Mouse (Mus musculus) spleen, postnatal 36 days (tissue): ENCODE results near the gene Mfap1b.
"Not testable (repeated sequence)": the region's sequence is repeated elsewhere in the genome, so short reads cannot be mapped to it uniquely, and the experiment has no call there.

Source experiments
- DNase-seq, 2 experiments: peaks; one replicate each; pipeline ENCODE4 v3.0.0; 2022; ENCODE audit warnings: low spot score in 2 of 2, mixed read lengths in 1 of 2

Mfap1b gene

DNA sequence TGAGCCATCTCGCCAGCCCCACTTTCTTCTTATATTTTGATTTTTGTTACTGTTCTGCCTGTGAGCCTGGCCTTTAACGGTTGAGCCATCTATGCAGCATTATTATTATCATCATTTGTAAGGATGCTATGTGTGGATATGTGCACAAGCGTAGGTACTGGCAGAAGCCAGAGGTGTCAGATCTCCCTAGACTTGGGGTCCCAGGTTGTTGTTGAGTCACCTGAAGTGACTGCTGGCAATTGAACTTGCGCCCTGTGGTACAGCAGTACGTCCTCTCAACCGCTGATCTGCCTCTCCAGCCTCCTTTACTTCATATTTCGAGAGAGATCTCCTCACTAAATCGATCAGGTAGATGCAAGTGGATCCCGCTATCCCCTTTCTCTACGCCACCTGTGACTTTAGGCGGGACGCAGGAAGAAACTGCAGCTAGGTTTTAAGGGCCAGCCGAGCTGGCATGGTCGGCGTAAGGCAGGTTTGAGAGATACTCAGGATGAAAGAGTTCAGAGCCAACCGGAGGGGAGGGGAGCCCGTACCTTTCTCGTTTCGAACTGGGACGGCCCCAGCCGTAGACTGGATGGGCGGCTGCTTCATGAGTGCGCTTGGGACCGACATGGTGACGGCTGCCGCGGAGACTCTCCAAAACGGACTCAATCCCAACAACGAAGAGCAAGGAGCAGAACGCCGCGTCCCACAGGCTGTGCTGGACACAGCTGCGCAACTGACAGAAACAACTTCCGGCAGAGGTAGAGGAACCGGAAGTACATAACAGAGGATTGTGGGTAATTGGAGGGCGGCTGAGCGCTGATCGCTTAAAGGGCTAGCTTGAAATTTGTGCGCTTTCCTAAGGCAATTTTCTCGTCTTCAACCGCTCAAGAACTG is at the start of gene Mfap1b:
TSS of gene Mfap1b (minus strand) at position 767 of the 879 bp plus-strand sequence.
- DNase-seq: peak; percentile 80 to 83

GRCm38 (mm10) chr2:121522830-121523229 is 49.0 kb upstream of the Mfap1b start:
- not testable (repeated sequence) for DNase-seq

DNA sequence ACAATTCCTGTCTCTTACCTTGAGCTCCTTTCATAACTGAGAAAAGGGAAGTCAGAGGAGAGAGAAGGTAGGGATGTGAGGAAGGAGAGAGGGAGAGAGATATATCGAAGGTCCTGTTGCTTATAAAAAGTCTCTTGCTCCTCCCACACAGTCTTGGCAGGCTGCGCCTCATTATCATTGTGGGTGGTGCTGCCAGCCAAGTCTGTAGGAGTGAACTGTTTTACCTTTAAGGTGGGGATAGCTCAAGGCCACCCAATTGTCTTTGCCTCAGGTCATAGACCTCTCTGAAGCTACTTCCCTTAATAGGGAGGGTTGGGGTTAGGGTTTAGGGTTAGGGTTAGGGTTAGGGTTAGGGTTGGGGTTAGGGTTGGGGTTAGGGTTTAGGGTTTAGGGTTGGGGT is 48.1 kb upstream of the Mfap1b start:
- no peak for DNase-seq

DNA sequence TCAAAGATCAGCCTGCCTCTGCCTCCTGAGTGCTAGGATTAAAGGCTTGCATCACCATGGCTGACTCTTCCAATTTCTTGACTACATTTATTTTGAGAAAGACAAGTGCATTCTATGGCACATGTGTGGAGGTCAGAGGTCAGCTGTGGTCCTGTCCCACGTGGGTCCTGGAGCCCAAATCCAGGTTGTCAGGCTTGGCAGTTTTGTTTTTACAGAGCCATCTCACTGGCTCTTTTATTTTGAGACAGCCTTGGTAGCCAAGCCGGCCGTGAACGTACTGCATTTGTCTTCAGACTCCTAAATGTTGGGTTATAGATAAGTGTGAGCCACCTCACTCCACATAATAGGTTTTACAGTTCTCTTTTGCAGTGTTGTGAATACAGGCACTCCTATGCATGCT is 44.8 kb upstream of the Mfap1b start:
- not testable (repeated sequence) for DNase-seq

DNA sequence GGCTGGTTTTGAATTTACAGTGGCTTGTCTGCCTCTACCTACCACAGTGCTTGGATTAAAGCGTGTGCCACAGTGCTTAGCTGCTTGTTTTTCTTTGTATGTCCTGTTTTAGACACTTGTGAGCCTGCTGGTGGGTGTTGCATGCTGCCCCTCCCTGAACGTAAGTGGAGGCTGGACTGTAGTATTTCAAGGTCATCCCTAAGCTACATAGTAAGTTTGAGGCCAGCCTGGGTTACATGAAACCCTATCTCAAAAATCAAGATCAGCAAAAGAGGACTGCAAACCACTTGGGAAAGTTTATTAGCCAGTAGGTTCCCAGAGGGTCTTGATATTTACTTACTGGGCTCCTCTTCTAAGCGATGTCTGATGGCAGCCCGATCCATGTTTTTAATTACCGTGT is 44.2 kb upstream of the Mfap1b start:
- DNase-seq: no peak

DNA sequence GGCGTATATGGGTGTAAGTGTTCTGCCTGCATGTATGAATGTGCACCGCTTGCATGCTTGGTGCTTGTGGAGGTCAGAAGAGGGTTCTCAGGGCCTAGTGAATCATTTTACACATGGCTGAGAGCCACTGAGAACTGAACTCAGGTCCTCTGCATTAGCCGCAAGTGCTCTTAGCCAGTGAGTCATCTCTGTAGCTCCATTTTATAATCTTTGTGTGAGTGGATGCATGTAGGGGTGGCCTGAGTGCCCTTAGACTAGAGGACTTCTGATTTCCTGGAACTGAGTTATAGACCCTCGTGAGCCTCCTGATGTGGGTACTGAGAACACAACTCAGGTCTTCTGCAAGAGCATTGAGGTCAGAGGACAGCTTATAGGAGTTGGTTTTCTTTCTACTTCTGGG is 40.3 kb upstream of the Mfap1b start:
- DNase-seq: no peak

DNA sequence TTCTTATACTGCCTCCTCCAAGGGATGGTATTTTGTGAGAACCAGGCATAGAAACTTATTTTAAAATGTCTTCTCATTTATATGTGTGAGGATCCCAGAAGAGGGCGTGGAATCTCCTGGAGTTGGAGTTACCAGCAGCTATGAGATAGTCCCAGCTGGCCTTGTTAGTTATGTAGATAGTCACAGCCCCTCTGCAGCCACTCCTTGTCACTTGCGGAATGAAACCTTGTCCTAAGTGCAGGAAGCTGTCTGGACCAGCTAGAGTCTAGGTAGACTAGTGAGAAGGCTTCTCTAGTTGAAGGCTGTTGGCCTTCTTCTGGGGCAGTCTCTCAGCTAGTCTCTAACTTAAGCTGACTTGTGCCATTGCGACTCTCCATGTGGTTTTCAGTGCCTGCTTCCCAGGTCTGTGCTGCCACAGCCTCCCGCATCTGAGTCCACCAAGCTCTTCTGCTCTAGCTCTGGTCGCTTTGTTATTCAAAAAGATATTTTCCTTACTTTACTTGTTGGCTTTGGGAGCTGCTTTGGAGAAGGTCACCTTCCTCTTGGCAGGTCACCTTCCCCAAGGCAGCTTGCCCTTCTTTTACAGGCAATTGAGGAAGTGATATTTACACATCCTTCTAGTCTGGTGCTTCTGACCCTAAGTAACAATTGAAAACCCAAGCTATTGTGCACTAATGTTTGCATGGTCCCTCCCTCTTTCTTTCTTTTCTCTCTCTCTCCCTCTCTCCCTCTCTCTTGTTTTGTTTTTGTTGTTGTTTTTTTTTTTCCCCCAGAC is 39.3 kb upstream of the Mfap1b start:
- not testable (repeated sequence) for DNase-seq

- no peak for DNase-seq
Observed at GRCm38 (mm10) chr2:121511401-121511800, 37.5 kb upstream of the Mfap1b start.

DNA sequence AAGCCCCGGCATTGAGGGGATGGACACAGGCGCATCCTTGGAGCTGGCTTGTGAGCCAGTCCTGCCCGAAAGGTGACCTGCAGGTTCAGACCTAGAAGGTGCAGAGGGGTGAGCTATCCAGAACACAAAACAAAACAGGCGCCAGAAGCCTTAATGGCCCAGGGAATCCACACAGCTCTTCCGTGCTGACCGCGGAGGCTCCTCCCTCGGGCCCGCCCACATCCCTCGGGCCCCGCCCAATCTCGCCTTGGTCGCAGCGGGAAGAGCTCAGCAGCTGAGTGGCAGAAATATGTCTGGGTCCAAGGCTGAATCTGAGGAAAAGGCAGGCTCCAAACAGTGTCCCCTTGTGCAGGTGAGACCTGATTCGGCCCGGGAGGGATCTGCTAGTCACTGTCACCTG is 35.7 kb upstream of the Mfap1b start:
- DNase-seq: peak; percentile 50 to 52

GRCm38 (mm10) chr2:121507951-121508330 is 34.1 kb upstream of the Mfap1b start:
- DNase-seq: no peak

DNA sequence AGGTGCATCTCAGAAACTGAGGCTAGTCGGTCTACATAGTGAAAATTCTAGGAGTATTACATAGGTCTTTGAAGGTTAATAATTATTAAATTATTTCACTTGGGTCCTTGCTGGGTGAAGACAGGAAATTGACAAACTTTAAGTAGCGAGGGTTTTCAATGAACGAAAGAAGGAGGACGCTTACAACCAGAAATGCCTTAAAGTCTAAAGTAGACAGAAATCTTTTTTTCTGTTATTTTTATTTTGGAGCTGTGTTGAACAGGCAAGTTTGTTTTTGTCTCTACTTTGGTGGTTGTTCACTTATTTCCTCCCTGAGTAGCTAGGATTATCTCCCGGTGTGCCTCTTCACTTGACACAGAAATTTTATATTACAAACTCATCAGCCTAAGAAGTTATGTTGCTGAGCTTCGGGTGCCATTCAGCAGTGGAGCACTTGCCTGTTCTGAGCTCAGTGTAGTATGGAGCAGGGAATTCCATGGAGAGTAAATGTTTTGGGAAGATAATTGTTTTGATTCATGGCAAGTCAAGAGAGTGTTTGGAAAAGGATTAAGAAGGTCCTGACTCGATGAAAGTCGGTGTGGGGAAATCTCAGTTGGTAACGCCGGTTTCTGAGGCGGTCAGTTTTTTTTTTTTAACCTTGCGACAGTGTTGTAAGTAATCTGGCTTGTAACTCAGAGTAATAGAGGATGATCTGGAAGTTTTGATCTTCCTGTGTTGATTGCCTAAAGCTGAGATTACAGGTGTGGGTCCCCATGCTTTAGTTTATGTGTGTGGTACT is 33.5 kb upstream of the Mfap1b start:
- no peak for DNase-seq

- peak; percentile 84 to 89 for DNase-seq
Observed at GRCm38 (mm10) chr2:121505942-121506882, 32.3 kb upstream of the Mfap1b start, which contains the start of the genes Mfap1a and Wdr76. Gene Mfap1a, minus strand, starts transcription at chr2:121506665. Gene Wdr76, plus strand, starts transcription at chr2:121506723.

DNA sequence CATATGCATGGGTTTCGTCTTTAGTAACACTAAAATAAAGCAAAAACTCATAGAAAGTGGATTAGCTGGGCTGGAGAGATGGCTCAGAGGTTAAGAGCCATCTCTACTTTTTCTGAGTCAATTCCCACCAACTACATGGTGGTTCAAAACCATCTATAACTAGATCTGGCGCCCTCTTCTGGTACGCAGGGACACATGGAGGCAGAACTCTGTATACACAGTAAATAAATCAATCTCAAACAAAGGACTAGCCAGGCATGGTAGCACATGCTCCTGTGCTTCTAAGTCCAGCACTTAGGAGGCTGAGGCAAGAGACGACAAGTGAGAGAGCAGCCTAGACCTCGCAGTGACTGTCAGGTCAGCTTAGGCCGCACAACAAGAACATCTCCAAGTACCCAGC is 27.7 kb upstream of the Mfap1b start:
- not testable (repeated sequence) for DNase-seq

DNA sequence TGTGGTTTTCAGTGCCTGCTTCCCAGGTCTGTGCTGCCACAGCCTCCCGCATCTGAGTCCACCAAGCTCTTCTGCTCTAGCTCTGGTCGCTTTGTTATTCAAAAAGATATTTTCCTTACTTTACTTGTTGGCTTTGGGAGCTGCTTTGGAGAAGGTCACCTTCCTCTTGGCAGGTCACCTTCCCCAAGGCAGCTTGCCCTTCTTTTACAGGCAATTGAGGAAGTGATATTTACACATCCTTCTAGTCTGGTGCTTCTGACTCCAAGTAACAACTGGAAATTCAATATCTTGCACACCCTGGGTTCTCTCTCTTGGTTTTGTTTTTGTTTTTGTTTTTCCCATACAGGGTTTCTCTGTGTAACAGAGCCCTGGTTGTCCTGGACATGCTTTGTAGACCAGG is 10.5 kb upstream of the Mfap1b start:
- DNase-seq: not testable (repeated sequence)

- no peak for DNase-seq
Observed at GRCm38 (mm10) chr2:121483576-121483975, 9.7 kb upstream of the Mfap1b start.

- not testable (repeated sequence) for DNase-seq
Observed at GRCm38 (mm10) chr2:121480916-121481315, 7.0 kb upstream of the Mfap1b start.

- DNase-seq: peak; percentile 8 to 39
Observed at GRCm38 (mm10) chr2:121480498-121480897, 6.6 kb upstream of the Mfap1b start.

- no peak for DNase-seq
Observed at GRCm38 (mm10) chr2:121477491-121478266, 3.8 kb upstream of the Mfap1b start.

DNA sequence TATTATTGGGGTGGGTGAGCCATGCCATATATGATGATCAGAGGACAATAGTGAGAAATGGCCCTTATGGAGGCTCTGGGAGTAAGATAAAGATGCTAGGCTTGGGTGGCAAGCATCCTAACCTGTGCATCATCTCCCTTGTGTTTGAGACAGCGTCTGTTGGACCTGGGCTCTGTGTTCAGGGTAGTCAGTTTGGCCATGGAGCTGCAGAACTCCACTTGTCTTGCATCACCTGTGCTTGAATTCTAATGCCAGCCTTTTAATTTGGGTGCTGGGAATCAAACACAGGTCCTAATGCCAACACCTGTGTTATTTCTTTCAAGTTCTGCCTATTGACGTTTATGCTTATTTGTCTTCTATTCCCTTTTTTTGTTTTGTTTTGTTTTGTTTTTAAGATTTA is 1.4 kb upstream of the Mfap1b start:
- DNase-seq: not testable (repeated sequence)

DNA sequence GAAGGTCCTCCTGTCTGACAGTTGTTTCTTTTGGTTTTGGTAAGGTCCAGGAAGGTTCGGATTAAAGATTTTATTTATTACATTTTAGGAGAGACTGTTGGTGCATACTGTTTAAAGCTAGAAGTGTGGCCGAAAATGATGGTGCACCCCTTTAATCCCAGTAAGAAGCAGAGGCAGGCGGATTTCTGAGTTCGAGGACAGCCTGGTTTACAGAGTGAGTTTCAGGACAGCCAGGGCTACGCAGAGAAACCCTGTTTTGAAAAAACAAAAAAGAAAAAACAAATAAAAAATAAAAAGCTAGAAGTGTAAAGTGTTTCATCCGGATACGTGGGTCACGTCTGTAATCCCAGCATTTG is 291 bp upstream of the Mfap1b start:
- no peak for DNase-seq
